Mouse (Mus musculus): Measurements from ENCODE around the gene P3h3.
"Not testable (repeated sequence)": the region's sequence is repeated elsewhere in the genome, so short reads cannot be mapped to it uniquely, and the experiment has no call there.

P3h3 gene

GRCm38 (mm10) chr6:124829799-124830700, 27.5 kb downstream of the P3h3 start:
- peak; percentile 92 to 95 for DNase-seq

DNA sequence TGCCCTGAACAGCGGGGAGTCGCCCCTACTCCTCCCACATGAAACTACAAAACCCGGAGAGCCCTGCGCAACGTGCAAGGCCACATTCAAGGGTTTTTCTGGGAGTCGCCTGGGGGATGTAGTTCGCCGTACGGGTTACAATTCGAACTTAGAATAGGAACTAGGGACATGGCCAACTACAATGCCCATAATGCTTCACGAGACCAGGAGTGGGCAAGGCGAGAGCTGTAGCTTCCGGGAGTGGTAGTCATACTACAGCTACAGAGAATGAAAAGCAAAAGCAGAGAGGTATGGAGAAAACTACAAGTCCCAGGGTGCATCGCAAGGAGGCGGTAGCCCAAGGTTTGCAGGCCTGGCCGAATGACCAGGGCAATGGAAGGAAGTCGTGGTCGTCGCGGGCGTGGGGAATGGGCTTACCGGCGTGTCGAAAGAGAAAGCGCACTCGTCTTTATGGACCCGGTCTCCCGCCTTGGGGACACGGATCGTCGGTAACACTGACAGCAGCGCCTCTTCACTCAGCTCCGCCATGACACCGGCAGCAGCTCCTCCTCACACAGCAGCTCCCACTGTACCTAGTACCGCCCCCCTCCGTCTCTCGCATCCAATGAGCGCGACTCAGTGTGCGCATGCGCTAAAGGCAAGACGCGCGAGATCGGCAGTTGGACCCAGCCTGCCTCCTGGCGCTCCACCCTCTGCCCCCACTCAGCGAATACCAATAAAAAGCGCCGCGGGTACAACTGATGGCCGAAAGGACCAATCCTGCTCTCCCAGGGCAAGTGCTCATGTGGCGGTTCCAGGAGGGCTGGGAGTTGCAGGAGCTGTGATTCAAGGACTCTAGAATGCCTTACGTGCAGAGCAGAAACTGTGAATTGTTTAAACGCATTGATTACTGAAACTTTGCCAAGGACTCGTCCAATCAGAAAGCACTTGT, 28.4 kb downstream of the P3h3 start, which contains the start of the genes Usp5 and Cdca3:
TSS of gene Usp5 (minus strand) at position 617 of the 931 bp plus-strand sequence.
TSS of gene Cdca3 (plus strand) at position 680 of the 931 bp plus-strand sequence.
- DNase-seq, result peak; percentile 97 to 99

DNA sequence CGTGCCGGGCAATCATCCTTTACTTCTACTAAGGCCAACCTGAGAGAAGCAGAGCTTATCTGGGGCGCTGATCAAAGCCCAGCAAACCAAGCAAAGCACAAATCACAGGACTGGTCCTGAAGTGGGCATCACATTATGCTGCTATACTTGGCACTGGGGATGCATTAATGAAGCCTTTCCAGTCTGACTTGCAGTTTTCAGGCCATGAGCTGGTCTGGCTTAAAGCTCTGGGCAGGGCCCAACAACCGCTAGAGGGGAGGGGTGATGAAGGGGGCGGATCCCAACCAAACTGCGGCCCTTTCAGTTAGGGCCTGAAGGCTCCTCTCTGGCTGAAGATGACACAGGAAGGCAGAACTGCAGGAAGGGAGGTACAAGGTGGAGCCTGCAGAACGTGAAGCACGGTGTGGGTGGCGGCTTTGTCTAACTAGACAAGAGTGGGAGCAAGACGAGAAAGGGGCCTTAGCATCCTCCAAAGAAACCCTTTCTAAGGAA, 29.4 kb downstream of the P3h3 start:
- peak; percentile 63 to 75 for DNase-seq

GRCm38 (mm10) chr6:124822049-124822448, 35.5 kb downstream of the P3h3 start:
- no peak for DNase-seq

- DNase-seq, result no peak
These were observed 36.7 kb downstream of the P3h3 start for GRCm38 (mm10) chr6:124820891-124821290.

GRCm38 (mm10) chr6:124817971-124818370, 39.6 kb downstream of the P3h3 start:
- DNase-seq, result no peak

DNA sequence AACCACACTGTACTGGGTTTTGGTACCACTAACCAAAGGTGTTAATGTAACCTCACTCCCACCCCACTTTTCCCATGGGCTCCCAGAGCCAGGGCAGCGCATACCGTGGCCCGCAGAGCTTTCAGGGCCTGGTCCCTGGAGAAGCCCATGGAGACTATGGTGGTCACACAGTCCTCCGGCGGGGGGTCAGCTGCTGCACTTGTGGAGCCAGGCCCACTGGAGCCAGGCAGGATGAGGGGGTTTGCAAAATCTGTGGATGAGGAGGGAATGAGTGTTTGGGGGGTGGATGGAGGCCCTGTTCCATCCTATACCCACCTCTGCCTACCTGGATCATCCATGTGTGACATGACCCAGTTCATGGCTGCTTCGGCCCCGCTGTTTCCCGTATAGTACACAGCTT, 40.0 kb downstream of the P3h3 start:
- no peak for DNase-seq

DNA sequence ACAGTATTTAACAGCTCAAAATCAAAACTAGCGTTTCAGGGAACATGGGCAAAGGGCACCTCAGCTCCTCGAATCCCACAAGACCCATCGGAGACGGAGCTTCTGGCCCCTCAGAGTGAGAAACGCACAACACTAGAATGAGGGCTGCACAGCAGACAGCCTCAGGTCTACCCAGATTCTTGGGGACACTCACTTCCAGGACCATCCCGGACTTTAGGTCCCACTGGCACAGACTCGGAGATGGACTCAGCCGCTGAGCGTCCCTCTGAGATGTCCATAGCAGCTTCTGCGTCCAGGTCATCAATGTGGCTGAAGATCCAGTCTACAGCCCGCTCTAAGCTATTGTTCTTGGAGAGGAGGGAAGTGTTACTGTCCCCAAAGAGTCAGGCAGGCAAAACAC, 40.4 kb downstream of the P3h3 start:
- DNase-seq, result no peak

- DNase-seq, result no peak
These were observed 40.9 kb downstream of the P3h3 start for GRCm38 (mm10) chr6:124816611-124817010.

GRCm38 (mm10) chr6:124814858-124815774, 42.4 kb downstream of the P3h3 start:
- peak in 1 of 2 experiments; percentile 27 for DNase-seq

GRCm38 (mm10) chr6:124814448-124814847, 43.1 kb downstream of the P3h3 start:
- peak; percentile 58 to 72 for DNase-seq

DNA sequence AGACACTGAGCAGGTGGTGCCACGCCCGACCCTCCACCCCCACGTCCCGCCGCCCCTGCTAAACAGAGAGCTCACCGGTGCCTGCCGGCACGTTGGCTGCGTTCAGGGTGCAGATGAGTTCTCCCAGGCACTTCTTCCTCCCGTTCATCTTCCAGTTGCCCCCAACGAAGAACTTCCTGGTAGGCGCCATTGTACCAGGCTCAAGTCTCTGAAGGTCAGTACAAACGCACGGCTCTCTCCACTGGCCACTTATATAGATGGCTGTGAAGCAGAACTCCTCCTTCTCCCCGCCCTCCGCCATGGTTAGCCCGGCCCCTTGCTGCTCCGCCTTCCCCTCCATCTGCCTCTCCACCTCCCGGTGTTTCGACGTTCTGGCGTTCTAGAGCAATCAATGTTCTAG, 43.6 kb downstream of the P3h3 start, which contains the start of gene Tpi1:
TSS of gene Tpi1 (minus strand) at position 364 of the 400 bp plus-strand sequence.
- DNase-seq, result peak; percentile 92 to 95

DNA sequence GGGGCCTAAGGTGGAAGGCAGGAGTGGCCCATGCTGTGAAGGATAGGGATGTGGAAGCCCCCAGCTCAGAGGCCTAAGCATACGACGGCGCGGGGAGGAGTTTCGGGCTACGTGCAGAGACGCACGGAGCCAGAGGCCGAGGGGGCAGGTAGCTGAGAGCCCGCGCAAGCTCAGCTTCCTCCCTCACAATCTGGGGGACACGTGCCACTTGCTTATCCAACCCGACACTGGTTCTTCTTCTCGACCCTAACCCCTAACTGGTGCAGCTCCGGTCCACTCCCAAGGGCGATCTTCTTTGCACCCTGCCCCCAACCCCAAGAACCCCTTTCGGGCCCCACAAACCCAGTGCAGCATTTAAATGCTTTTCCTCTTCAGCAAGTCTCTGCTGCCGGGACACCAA, 44.1 kb downstream of the P3h3 start:
- peak; percentile 70 to 82 for DNase-seq

GRCm38 (mm10) chr6:124812848-124813247, 44.7 kb downstream of the P3h3 start:
- no peak for DNase-seq

DNA sequence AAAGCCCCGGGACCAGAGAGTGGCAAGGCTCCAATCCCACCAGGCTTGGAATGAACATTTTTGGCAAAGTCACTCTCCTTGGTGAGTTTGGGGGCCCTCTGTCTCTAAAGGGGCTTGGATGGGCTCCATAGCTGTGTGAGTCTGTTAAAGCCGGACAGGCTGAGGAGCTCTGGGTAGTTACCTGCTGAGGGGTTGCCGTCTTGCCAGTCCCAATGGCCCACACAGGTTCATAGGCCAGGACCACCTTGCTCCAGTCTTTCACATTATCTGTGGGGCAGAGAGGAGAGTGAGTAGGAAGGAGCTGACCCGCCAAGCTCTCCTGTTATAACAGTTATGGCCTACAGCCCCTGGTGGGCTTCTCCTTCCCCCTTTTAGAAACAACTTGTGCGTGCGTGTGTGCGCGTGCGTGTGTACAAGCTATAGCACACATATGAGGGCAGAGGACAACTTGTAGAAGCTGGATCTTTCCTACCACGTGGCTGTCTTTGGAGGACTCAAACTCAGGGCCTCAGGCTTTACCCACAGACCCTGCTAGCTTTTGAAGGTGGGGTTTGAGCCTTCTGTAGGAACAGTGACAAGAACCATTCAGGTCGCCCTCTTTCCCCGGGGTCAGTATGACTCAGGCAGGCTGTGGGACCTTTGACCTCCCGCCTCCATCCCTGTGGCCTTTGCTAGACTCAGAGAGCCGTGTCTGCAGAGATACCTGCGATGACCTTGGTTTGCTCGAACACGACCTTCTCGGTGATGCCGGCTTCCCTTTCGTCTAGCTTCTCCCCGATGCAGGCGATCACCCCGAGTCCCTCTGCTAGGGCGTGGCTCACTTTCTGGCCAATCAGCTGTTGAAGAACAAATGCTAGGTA, 45.6 kb downstream of the P3h3 start:
- no peak for DNase-seq

GRCm38 (mm10) chr6:124811403-124811665, 46.2 kb downstream of the P3h3 start:
- no peak for DNase-seq

- DNase-seq, result not testable (repeated sequence)
These were observed 46.8 kb downstream of the P3h3 start for GRCm38 (mm10) chr6:124810566-124811402.

GRCm38 (mm10) chr6:124809775-124810538, 47.6 kb downstream of the P3h3 start:
- no peak for DNase-seq

DNA sequence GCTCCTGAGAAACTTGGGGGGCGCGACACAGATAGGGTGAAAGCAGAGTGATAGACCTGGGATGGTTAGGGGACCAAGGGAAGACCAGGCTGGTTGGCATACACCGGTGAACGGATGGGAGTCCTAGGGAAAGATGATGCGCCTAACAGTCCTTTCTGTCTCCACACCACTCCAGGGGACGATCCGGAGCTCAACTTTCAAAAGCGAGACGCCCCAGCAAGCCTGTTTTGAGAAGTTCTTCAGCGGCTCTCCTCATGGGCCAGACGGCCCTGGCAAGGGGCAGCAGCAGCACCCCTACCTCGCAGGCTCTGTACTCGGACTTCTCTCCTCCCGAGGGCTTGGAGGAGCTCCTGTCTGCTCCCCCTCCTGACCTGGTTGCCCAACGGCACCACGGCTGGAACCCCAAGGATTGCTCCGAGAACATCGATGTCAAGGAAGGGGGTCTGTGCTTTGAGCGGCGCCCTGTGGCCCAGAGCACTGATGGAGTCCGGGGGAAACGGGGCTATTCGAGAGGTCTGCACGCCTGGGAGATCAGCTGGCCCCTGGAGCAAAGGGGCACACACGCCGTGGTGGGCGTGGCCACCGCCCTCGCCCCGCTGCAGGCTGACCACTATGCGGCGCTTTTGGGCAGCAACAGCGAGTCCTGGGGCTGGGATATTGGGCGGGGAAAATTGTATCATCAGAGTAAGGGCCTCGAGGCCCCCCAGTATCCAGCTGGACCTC, 48.3 kb downstream of the P3h3 start:
- DNase-seq, result peak; percentile 91 to 94
